ENCODE assay signal across 9 mouse cellular contexts in the genomic region with DNA sequence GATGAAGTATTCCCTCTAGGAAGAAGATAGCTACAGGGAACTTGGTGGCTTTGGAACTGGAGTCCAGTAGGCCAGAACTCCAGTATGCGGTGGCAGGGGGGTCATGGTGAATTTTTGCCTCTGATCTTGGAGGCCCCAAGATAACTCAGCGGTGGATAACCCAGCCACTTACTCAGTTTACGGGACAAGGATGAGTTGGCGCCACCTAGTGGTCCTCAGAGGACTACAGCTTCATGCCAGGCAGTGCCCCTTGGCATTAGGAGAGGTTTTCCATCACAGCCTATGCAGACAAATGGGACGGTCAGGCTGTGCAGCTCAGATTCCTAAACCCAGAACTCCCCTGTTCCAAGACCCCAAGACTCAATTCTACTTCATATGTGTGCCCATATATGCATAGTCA. TPM values are rescaled to one million over a fixed set of nuclear protein-coding genes. Genes with fewer than 3 reads are reported as not detected.
DNase-seq lines count a peak whose midpoint lies in the region; ATAC-seq and TF ChIP-seq lines count a peak whose summit lies in the region.
"Had no signal": no experiment of that assay in that cellular context is flagged by ENCODE, and none has a peak within 500 bp of the region (broad histone marks: within the 10 kb centered on the region; RNA-seq: fewer than 3 reads in every experiment).

No protein-coding gene starts in this region.

- no peak for TF ChIP-seq POLR2A in thymus, adult 2 months (IDR thresholded peaks at IDR 0.05; ENCODE audit: control insufficient read depth, extremely low read depth, insufficient read depth, low read length, poor library complexity)
- no peak for TF ChIP-seq POLR2A in embryonic fibroblast, embryonic 13.5 days (IDR thresholded peaks at IDR 0.05; ENCODE audit: low read depth, low read length)

- no peak overlapping the region for H3K27ac ChIP-seq in thymus, adult 2 months (ENCODE audit: control insufficient read depth, insufficient read depth, low read length)
- H3K27ac ChIP-seq in embryonic fibroblast, embryonic 13.5 days (ENCODE audit: insufficient read depth, low read length): no peak overlapping the region
- no peak overlapping the region; the same call in 1 of the 2 replicates for H3K27ac ChIP-seq in limb, embryonic 10.5 days

- DNase-seq in thymus, adult 2 months: peak; percentile 74
- no peak for DNase-seq in thymus, adult 18-20 months
- DNase-seq in adrenal gland, postnatal 36 days: peak; percentile 81 to 82
- peak; percentile 84 for DNase-seq in heart, postnatal 4 days
- peak; percentile 76 for DNase-seq in limb, embryonic 10.5 days (ENCODE audit: low spot score)
- peak; percentile 81 for DNase-seq in thymus, postnatal 14 days

- 25% methylated on average over 5 of the region's 5 CpGs for WGBS in thymus, adult 2 months
- WGBS in limb, embryonic 10.5 days: 38% methylated on average over 5 of the region's 5 CpGs

- peaks cover 4% of the 10 kb centered on the region for H3K4me1 ChIP-seq in thymus, adult 2 months (replicated peaks; ENCODE audit: control insufficient read depth, insufficient read depth, low read length)
- H3K4me1 ChIP-seq in embryonic fibroblast, embryonic 13.5 days (ENCODE audit: control insufficient read depth, insufficient read depth, low read length): peaks cover 15% of the 10 kb centered on the region; the same call in 1 of the 2 replicates
- peaks cover 49% of the 10 kb centered on the region for H3K4me1 ChIP-seq in limb, embryonic 10.5 days

- ATAC-seq in neutrophil, adult 5-6 weeks (ENCODE audit: extremely low read depth, insufficient number of reproducible peaks, low FRiP score, poor library complexity, severe bottlenecking): peak; percentile 53; the same call in 1 of the 2 replicates

- peaks cover 23% of the 10 kb centered on the region for H3K36me3 ChIP-seq in thymus, adult 2 months (ENCODE audit: control insufficient read depth, insufficient read depth, low read length)
- peaks cover 84% of the 10 kb centered on the region for H3K36me3 ChIP-seq in limb, embryonic 10.5 days

- H3K27me3 ChIP-seq in thymus, adult 2 months (ENCODE audit: control insufficient read depth, insufficient read depth, low read length): no peaks in the 10 kb centered on the region
- H3K27me3 ChIP-seq in limb, embryonic 10.5 days (ENCODE audit: low read depth, poor library complexity, severe bottlenecking): no peaks in the 10 kb centered on the region
- H3K27me3 ChIP-seq: midbrain, embryonic 12.5 days had no signal

- TF ChIP-seq CTCF in thymus, adult 2 months (IDR thresholded peaks at IDR 0.05; ENCODE audit: borderline replicate concordance, control insufficient read depth, extremely low read depth, insufficient read depth, low read length, poor library complexity): peak; percentile 75; the same call in 1 of the 2 replicates
- peak; percentile 86; the same call in 1 of the 2 replicates for TF ChIP-seq CTCF in embryonic fibroblast, embryonic 13.5 days (IDR thresholded peaks at IDR 0.05; ENCODE audit: borderline replicate concordance, insufficient read depth, low read length)

- H3K9me3 ChIP-seq in limb, embryonic 10.5 days (replicated peaks): no peaks in the 10 kb centered on the region
- H3K9me3 ChIP-seq: midbrain, embryonic 12.5 days had no signal

- no peak overlapping the region for H3K4me3 ChIP-seq in thymus, adult 2 months (ENCODE audit: control insufficient read depth, insufficient read depth, low read length)
- H3K4me3 ChIP-seq in embryonic fibroblast, embryonic 13.5 days (ENCODE audit: insufficient read depth, low read length): no peak overlapping the region
- no peak overlapping the region for H3K4me3 ChIP-seq in limb, embryonic 10.5 days
- H3K4me3 ChIP-seq: midbrain, embryonic 12.5 days had no signal

RNA-seq across cellular contexts. Expression of gene Git1, which starts 8.0 kb away (rescaled TPM):
- polyA plus RNA-seq in thymus, adult 2 months (2012; rRNA removed): 99.0 and 100 TPM in 2 replicates
- total RNA-seq in adrenal gland, postnatal 36 days (2021): 10 to 100 TPM; 47.6 to 49.9 TPM
- 37.9 and 41.2 TPM in 2 replicates for polyA plus RNA-seq in embryonic fibroblast, embryonic 13.5 days (2011; ENCODE audit: insufficient read length, low read depth, missing spikeins)
- total RNA-seq in heart, postnatal 4 days (2021): 10 to 100 TPM; 76.8 to 81.0 TPM
- 13.6 and 14.8 TPM in 2 replicates for polyA plus RNA-seq in limb, embryonic 10.5 days (2016; fragmentation: Nextera tagmentation; extraction: Ambion mirVana)
- 19.3 and 22.3 TPM in 2 replicates for total RNA-seq in neutrophil, adult 5-6 weeks (2017)

RNA-seq across cellular contexts. Expression of gene Ankrd13b, which starts 11.9 kb away (rescaled TPM):
- polyA plus RNA-seq in thymus, adult 2 months (2012; rRNA removed): 47.4 and 52.7 TPM in 2 replicates
- 1 to 10 TPM; 5.8 to 6.7 TPM for total RNA-seq in adrenal gland, postnatal 36 days (2021)
- 12.3 and 15.6 TPM in 2 replicates for polyA plus RNA-seq in embryonic fibroblast, embryonic 13.5 days (2011; ENCODE audit: insufficient read length, low read depth, missing spikeins)
- 10 to 100 TPM; 17.3 to 17.4 TPM for total RNA-seq in heart, postnatal 4 days (2021)
- polyA plus RNA-seq in limb, embryonic 10.5 days (2016; fragmentation: Nextera tagmentation; extraction: Ambion mirVana): 12.5 and 13.4 TPM in 2 replicates
- total RNA-seq in neutrophil, adult 5-6 weeks (2017): 0.25 TPM in 1 of 2 replicates, not detected in the other

RNA-seq across cellular contexts. Expression of gene Abhd15, which starts 13.5 kb away (rescaled TPM):
- 14.2 and 18.9 TPM in 2 replicates for polyA plus RNA-seq in thymus, adult 2 months (2012; rRNA removed)
- total RNA-seq in adrenal gland, postnatal 36 days (2021): 10 to 100 TPM; 12.6 to 14.0 TPM
- 0.37 and 1.0 TPM in 2 replicates for polyA plus RNA-seq in embryonic fibroblast, embryonic 13.5 days (2011; ENCODE audit: insufficient read length, low read depth, missing spikeins)
- 1 to 10 TPM; 1.4 to 1.5 TPM for total RNA-seq in heart, postnatal 4 days (2021)
- 1.4 and 2.0 TPM in 2 replicates for polyA plus RNA-seq in limb, embryonic 10.5 days (2016; fragmentation: Nextera tagmentation; extraction: Ambion mirVana)
- total RNA-seq in neutrophil, adult 5-6 weeks (2017): 13.8 and 16.1 TPM in 2 replicates

RNA-seq across cellular contexts. Expression of gene Trp53i13, which starts 14.4 kb away (rescaled TPM):
- polyA plus RNA-seq in thymus, adult 2 months (2012; rRNA removed): 72.7 and 74.2 TPM in 2 replicates
- total RNA-seq in adrenal gland, postnatal 36 days (2021): 10 to 100 TPM in 1 of 2 experiments, 1 to 10 TPM in 1; 9.4 to 10.1 TPM
- 21.2 and 26.4 TPM in 2 replicates for polyA plus RNA-seq in embryonic fibroblast, embryonic 13.5 days (2011; ENCODE audit: insufficient read length, low read depth, missing spikeins)
- 10 to 100 TPM; 12.0 to 13.7 TPM for total RNA-seq in heart, postnatal 4 days (2021)
- polyA plus RNA-seq in limb, embryonic 10.5 days (2016; fragmentation: Nextera tagmentation; extraction: Ambion mirVana): 33.4 and 38.7 TPM in 2 replicates
- 4.1 and 7.6 TPM in 2 replicates for total RNA-seq in neutrophil, adult 5-6 weeks (2017)

RNA-seq across cellular contexts. Expression of gene Gm10392, which starts 17.6 kb away (rescaled TPM):
- 3.2 and 3.6 TPM in 2 replicates for polyA plus RNA-seq in thymus, adult 2 months (2012; rRNA removed)
- total RNA-seq in adrenal gland, postnatal 36 days (2021): not detected
- not detected in 2 replicates for polyA plus RNA-seq in embryonic fibroblast, embryonic 13.5 days (2011; ENCODE audit: insufficient read length, low read depth, missing spikeins)
- not detected for total RNA-seq in heart, postnatal 4 days (2021)
- polyA plus RNA-seq in limb, embryonic 10.5 days (2016; fragmentation: Nextera tagmentation; extraction: Ambion mirVana): 0.14 TPM in 1 of 2 replicates, not detected in the other
- total RNA-seq in neutrophil, adult 5-6 weeks (2017): 0.81 and 1.8 TPM in 2 replicates
- polyA plus RNA-seq: midbrain, embryonic 12.5 days had no signal

Comparison
In these comparisons a context has a peak if more than half of its experiments do, and no peak if none do; other contexts are left out.
1. DNase-seq: peak in thymus, adult 2 months (single experiment), adrenal gland, postnatal 36 days (2 of 2), heart, postnatal 4 days (single experiment), limb, embryonic 10.5 days (single experiment) and thymus, postnatal 14 days (single experiment); none in thymus, adult 18-20 months (0 of 2).